Mouse (Mus musculus) WW6 (cell line): ENCODE measurements around the gene Gapdh.
A peak's percentile ranks its signal among the peaks of the same experiment; 100 is the strongest.
"Not testable (repeated sequence)": the region's sequence is repeated elsewhere in the genome, so short reads cannot be mapped to it uniquely, and the experiment has no call there.

Experiments used
- DNase-seq: peaks from one replicate; pipeline ENCODE4 v3.0.0-alpha.2; 2013; ENCODE audit warnings: low read depth, low spot score

Gapdh gene

GRCm38 (mm10) chr6:125166861-125167650 is 789 bp upstream of the Gapdh start:
- no peak for DNase-seq

GRCm38 (mm10) chr6:125165328-125165891 is 857 bp downstream of the Gapdh start:
- DNase-seq = peak; percentile 98

- peak; percentile 73 for DNase-seq
Observed at GRCm38 (mm10) chr6:125164672-125165327, 1.5 kb downstream of the Gapdh start.

DNA sequence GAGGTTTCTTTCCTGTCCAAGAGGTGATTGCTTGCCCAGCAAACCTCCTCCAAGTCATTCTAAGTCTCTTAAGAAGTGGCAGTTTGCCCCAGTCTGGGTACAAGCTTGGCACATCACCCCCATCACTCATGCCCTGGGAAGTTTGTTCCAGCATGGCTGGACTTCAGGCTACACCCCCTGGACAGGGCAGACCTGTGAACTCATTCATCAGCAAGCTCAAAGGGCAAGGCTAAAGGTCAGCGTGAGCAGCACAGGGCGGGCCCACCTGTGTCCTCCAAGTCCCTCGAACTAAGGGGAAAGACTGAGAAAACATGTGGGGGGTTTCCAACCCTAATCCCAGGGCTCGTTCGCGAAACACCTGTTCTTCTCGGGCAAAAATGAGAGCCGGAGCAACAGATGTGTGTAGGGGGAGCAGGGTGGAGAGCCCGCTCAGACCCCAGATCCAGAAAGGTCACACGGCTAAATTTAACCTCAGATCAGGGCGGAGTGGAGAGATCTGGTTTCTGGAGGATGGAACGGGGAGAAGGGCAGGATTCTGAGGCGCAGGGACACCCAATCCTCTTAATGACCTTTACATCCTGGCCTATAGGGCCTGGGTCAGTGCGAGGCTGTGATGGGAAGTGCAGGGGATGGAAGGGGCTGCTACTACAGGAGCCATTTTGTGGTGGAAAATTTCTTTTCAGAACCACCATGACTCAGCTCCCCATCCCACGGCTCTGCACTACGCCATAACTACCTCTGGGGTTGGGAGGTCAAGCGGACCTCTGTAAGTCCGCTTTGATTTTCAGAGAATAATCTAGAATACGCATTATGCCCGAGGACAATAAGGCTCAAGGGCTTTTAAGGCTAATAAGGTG is 2.2 kb downstream of the Gapdh start:
- DNase-seq = no peak

- not testable (repeated sequence) for DNase-seq
Observed at GRCm38 (mm10) chr6:125162615-125163305, 3.5 kb downstream of the Gapdh start.

DNA sequence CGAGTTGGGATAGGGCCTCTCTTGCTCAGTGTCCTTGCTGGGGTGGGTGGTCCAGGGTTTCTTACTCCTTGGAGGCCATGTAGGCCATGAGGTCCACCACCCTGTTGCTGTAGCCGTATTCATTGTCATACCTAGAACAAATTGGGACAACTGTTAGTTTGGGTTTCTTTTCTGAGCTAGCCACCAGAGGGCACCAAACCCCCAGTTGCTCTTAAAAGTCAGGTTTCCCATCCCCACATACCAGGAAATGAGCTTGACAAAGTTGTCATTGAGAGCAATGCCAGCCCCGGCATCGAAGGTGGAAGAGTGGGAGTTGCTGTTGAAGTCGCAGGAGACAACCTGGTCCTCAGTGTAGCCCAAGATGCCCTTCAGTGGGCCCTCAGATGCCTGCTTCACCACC is 4.3 kb downstream of the Gapdh start:
- DNase-seq = not testable (repeated sequence)

- DNase-seq = peak; percentile 80
Observed at GRCm38 (mm10) chr6:125160854-125161760, 5.2 kb downstream of the Gapdh start.

GRCm38 (mm10) chr6:125160558-125160853 is 5.8 kb downstream of the Gapdh start:
- DNase-seq = no peak

DNA sequence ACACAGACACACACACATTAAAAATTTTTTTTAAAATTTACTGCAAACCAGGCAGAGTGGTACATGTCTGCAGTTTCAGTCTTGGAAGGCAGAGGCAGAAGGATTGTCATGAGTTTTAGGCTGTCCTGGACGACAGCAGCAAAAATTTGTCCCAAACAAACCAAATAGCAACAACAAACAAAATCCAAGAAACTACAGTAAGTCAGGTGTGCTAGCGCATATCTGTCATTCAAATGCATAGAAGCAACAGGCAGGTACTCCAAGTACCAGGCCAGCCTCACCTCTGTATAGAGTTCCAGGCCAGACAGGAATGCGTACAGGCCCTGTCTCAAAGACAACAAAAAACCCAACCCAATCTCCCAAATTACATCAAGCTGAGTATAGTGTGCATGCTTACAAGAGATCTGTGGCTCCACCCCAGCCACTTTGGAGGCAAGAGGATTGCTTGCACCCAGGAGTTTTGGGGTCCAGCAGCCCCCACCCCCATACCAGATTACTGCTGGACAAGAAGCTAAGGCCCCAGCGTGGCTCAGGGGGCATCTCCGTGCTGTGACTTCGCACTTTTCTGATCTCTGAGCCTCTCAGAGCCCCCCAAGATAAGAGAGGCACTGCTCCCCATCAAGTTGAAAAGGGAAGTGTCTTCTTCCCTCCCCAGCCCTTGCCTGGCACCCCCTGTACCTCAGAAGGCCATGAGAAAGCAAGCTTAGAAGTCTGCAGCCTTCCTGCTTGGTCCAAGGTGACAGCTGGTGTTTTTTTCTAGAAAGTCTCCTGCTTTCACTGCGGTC is 6.3 kb downstream of the Gapdh start:
- no peak for DNase-seq

DNA sequence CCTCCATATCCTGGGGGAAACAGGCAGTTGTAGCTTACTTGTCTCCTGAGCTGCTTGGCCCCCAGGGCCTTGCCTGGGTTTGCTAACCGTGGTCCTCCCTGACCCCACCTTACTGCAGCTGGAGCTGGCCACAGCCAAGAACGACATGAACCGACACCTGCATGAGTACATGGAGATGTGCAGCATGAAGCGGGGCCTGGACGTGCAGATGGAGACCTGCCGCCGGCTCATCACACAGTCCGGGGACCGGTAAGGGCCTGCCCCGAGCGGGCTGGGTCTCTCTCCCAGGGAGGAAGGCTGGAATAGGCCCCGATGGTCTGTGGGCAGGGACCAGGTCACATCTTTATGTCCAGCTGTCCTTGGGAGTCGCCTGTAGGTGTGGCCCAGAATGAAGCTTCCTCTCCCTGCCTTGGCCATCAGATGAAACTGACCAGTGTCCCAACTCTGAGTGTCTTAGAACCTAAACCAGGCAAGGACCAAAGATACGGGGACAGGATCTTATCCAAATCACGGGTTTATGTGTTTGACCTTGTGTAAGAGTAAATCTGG is 7.2 kb downstream of the Gapdh start:
- DNase-seq = no peak

DNA sequence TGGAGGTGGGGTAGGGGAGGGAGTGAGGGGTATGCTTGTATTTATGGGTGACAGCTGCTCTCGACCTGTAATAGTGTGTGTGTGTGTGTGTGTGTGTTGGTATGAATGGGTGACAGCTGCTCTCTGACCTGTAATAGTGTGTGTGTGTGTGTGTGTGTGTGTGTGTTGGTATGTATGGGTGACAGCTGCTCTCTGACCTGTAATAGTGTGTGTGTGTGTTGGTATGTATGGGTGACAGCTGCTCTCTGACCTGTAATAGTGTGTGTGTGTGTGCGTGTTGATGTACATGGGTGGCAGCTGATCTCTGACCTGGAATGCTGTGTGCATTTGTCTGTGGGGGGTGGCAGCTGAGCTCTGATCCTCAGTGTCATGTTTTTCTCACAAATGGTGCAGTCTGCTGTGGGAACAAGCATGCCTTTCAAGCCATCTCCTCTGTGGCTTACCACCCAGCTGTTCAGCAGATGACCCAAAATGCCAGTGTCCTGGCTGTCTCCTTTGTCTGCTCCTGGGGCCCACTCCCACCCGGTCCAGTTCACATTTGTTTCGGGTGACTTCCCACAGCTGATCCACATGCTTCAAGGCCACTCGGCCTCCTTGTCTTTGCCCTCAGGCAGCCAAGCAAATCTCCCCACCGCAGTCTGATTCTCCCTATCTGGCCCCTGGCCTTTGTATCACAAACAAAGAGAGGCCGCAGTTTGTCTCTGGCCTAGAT is 9.2 kb downstream of the Gapdh start:
- DNase-seq = no peak

DNA sequence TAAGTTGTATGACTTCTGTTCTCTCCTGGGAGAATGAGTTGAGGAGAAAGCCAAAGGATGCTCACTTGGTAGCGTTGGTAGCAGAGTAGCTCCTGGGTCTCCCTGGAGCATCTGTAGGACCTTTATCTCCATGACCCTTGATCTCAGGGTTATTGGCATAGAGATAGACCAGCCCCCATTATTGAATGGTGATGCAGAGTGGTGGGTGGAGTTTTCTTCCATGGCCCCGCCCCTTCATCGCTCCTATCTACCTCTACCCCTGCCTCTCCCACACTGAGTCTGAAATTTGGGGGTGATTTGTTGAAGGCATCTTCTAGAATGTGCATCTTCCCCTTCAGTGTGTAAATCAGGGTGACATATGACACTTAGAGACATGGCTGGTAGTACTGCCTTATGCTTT is 9.8 kb downstream of the Gapdh start:
- DNase-seq = no peak

DNA sequence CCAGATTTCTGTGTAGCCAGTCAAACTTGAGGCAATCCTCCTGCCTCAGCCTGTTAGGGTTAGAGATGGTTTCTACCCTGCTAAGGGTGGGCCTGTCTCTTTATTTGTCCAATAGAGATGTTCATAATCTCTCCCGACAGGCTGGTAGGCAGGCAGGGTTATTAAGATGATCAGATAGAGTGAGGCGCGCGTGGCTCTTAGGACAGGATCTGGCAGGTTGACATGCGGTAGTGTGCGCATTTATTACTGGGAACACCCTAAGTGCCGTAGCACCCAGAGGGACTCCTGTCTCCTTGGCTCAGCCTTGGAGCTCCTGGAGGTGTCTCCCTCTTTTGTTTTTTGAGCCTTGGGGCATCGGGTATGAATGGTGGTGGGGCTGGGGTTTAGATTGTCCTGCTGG is 11.0 kb downstream of the Gapdh start:
- DNase-seq = no peak

DNA sequence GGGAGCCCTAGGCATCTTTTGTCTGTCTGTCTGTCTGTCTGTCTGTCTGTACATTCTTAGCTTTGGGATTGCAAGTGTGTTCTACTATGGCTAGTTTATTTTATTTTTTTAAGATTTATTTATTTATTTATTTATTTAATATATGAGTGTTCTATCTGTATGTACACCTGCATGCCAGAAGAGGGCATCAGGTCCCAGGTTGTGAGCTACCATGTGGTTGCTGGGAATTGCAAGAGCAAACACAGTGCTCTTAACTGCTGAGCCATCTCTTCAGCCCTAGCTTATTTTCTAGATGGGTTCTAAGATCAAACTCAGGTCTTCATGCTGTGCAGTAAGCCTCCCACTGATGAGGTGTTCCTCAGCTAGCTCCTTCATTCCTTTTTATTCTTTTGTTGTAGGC is 11.7 kb downstream of the Gapdh start:
- no peak for DNase-seq

GRCm38 (mm10) chr6:125153682-125154081 is 12.6 kb downstream of the Gapdh start:
- DNase-seq = no peak

DNA sequence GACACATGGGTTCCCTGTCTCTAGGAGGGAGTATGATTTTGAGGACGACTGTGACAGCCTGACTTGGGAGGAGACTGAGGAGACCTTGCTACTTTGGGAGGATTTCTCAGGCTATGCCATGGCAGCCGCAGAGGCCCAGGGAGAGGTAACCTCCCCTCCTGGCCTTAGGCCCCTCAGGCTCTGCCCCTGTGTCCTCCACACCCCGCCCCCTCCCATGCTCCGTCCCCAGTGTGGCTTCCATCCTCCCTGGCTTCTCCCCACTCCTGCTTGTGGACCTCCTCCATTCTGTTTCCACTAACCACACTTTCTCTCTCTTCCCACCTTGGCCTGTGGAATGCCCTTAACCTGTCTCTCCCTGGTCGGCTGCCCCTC is 13.3 kb downstream of the Gapdh start:
- DNase-seq = no peak

DNA sequence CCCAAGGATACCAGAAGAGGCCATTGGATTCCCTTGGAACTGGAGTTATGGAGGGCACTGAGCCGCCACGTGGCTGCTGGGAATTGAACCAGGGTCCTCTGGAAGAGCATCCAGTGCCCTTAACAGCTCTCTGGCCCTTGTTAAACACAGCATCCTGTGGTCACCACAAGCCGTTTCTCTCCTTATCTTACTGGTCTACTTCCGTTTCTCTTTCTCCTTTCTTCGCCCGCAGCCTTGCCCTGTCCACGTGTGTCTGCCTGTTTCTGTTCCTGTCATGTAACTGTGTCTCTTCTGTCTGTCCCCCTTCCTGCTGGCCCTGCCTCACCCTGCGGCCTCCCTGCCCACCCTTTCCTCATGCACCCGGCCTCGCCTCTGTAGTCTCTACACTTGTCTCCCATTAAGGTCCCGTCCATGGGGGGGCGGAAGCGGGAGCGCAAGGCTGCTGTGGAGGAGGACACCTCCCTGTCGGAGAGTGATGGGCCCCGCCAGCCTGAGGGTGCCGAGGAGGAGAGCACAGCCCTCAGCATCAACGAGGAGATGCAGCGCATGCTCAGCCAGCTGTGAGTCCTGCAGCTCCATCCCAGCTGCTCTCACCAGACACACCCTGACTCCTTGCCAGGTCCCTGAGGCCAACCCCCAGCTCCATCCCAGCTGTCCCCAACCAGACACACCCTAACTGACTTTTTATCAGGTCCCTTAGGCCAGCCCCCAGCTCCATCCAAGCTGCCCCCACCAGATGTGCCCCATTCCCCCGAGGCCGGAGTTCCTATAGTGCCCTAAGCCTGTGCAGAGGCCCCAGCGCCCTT is 13.9 kb downstream of the Gapdh start:
- no peak for DNase-seq

DNA sequence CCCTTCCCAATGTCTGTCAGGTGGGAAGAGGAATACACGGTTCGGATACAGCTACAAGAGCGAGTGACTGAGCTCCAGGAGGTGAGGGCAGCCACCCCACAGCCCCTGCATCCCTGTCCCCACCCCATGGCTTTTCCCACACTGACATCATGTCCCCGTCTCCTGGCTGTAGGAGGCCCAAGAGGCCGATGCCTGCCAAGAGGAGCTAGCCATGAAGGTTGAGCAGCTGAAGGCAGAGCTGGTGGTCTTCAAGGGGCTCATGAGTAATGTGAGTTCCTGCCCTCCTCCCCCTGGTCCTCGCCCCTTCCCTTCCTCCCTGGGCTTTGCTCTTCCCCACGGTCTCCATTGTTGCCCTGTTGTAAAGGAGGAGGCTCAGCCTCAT is 16.7 kb downstream of the Gapdh start:
- no peak for DNase-seq
